Mouse (Mus musculus) embryonic facial prominence, embryonic 11.5 days (tissue): ENCODE results near the gene Akap7. TPM values are rescaled to one million over a fixed set of nuclear protein-coding genes. Genes with fewer than 3 reads are reported as not detected.

Source experiments
- ATAC-seq: fragments of 200-750 bp; cut with Nextera tagmentation; replicated peaks from 2 replicates; pipeline ENCODE4 v1.8.0; 2017; ENCODE audit warnings: low read depth; ENCODE audit not compliant: insufficient number of reproducible peaks, low FRiP score, low TSS enrichment
- DNase-seq: peaks from one replicate; pipeline ENCODE4 v3.0.0-alpha.2; 2015; ENCODE audit warnings: low spot score
- H3K27ac ChIP-seq: fragments of 300-500 bp; sonication (generic); replicated peaks from 2 replicates; pipeline ENCODE4 v1.5.1; 2014; ENCODE audit warnings: mild to moderate bottlenecking, low read depth, low read length, control low read depth
- H3K27me3 ChIP-seq: fragments of 300-500 bp; sonication (generic); 2 replicates; pipeline ENCODE4 v1.6.1; 2014; ENCODE audit warnings: mild to moderate bottlenecking, low read length, moderate library complexity, mixed read lengths; ENCODE audit not compliant: control insufficient read depth, insufficient read depth
- H3K36me3 ChIP-seq: fragments of 300-500 bp; sonication (generic); replicated peaks from 2 replicates; pipeline ENCODE4 v1.6.1; 2014; ENCODE audit warnings: low read depth, mild to moderate bottlenecking, low read length, moderate library complexity, mixed read lengths; ENCODE audit not compliant: control insufficient read depth, insufficient read depth
- H3K4me1 ChIP-seq: fragments of 300-500 bp; sonication (generic); 2 replicates; pipeline ENCODE4 v1.6.1; 2014; ENCODE audit warnings: low read length, mixed read lengths; ENCODE audit not compliant: control insufficient read depth, insufficient read depth
- H3K4me2 ChIP-seq: fragments of 300-500 bp; sonication (generic); 2 replicates; pipeline ENCODE4 v1.6.1; 2014; ENCODE audit warnings: low read depth, mild to moderate bottlenecking, control low read depth, low read length, moderate library complexity
- H3K4me3 ChIP-seq: fragments of 300-500 bp; sonication (generic); 2 replicates; pipeline ENCODE4 v1.5.1; 2014; ENCODE audit warnings: low read depth, low read length, control low read depth
- H3K9ac ChIP-seq: fragments of 300-500 bp; sonication (generic); replicated peaks from 2 replicates; pipeline ENCODE4 v1.6.1; 2014; ENCODE audit warnings: mild to moderate bottlenecking, control low read depth, low read length
- H3K9me3 ChIP-seq: fragments of 300-500 bp; sonication (generic); replicated peaks from 2 replicates; pipeline ENCODE4 v1.6.1; 2016; ENCODE audit warnings: mild to moderate bottlenecking, low read length, inconsistent platforms, mixed read lengths; ENCODE audit not compliant: control insufficient read depth
- WGBS: fragments of 180-500 bp; shearing (Covaris S2); extraction: QIAGEN DNeasy Blood & Tissue Kit; methylation state at CpG from one replicate; pipeline ENCODE4 v1.1.7; 2014; 5-methylcytosine and 5-hydroxymethylcytosine counted together
- polyA plus RNA-seq: library from polyadenylated mRNA; unstranded; fragments of >200 nt; fragmentation: Nextera tagmentation; extraction: Ambion mirVana; gene quantifications from 2 replicates; pipeline ENCODE4 v1.2.1, GENCODE M21; 2014

Akap7 gene
- polyA plus RNA-seq, 1 experiment from 2014 or later, result 28.6 TPM

DNA sequence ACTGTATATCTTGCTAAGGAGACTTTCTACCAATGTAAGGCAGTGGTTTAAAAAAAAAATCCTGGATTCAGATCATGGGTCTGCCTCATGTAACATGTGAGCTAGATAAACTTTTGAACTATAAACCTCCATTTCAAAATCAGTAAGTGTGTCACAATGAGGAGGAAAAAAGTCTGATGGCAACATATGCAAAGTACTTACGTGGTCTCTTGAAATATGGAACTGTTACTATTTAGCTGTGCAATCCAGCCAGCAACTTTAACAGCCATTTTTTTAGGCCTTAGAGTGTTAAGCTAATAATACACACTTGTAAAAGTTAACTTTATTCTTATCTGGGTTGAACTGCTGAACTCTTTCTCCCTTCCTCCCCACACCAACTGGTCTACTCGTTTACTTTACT lies 181.6 kb downstream of the Akap7 start:
- H3K4me1 ChIP-seq, result no peaks in the 10 kb centered on the region
- no peak overlapping the region for H3K9ac ChIP-seq
- no peak overlapping the region for H3K4me3 ChIP-seq
- no peak overlapping the region for H3K4me2 ChIP-seq
- WGBS, result 80% methylated on average over 2 of the region's 2 CpGs
- ATAC-seq, result no peak
- no peak for DNase-seq
- H3K9me3 ChIP-seq, result no peaks in the 10 kb centered on the region
- no peak overlapping the region for H3K27ac ChIP-seq
- H3K36me3 ChIP-seq, result no peaks in the 10 kb centered on the region
- no peaks in the 10 kb centered on the region for H3K27me3 ChIP-seq

DNA sequence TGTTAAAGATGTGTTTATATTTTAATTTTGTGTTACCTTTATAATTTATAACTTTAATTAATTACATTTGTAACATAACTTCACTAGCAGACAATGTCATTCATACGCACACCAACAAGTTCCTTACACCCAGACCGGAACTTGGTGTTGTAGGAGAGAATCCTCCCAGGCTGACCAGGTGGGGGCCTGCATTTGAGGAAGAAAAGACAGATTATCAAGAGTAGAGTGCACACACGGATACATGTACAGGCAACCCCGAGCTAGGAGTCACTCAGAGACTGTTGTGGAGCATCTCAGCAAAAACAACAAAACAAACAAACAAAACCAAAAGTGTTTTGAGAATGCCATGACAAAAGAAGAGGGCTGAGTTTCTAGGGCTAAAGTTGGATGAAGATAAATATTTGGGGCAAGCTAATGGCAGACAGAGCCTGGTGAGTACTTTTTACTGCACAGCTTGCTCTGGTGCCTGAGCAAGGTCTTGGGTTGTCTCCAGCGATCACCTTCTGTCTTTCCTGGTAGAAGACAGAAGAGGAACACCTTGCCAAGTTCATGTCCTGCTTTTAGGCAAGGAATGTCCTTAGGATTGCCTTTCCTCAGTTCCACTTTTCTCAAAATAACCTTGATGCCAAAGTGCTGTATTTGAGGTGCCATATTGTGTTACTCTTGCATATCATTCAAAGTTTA lies 186.7 kb downstream of the Akap7 start:
- no peaks in the 10 kb centered on the region for H3K27me3 ChIP-seq

More for the DNA sequence above, 186.7 kb downstream of the Akap7 start:
- Histone ChIP-seq H3K27ac (no peak overlapping the region), H3K4me3 (no peak overlapping the region), H3K9ac (no peak overlapping the region), H3K4me1 (no peaks in the 10 kb centered on the region), H3K9me3 (no peaks in the 10 kb centered on the region), H3K4me2 (no peak overlapping the region), H3K36me3 (no peaks in the 10 kb centered on the region)
- no peak for DNase-seq
- ATAC-seq, result no peak
- WGBS, result 88% methylated on average over 5 of the region's 5 CpGs

Other genes starting within 250 kb of the Akap7 start
- 65.7 and 66.8 TPM in 2 replicates for gene Epb41l2, start 51.9 kb upstream of the Akap7 start, polyA plus RNA-seq
- gene Smlr1, start 228.4 kb upstream of the Akap7 start, polyA plus RNA-seq, result not detected in 2 replicates